Mouse (Mus musculus) CH12.LX (cell line): ENCODE measurements around the gene Zbtb37. TPM values are rescaled to one million over a fixed set of nuclear protein-coding genes. Genes with fewer than 3 reads are reported as not detected.

Source experiments
- DNase-seq: peaks from one replicate; pipeline ENCODE4 v3.0.0-alpha.2; 2013; ENCODE audit errors: extremely low read depth
- H3K27ac ChIP-seq: 2 replicates; pipeline ENCODE4 v1.5.1; 2012; ENCODE audit warnings: low read depth, mild to moderate bottlenecking, control low read depth, moderate library complexity; ENCODE audit not compliant: insufficient read depth
- H3K27me3 ChIP-seq: replicated peaks from 2 replicates; pipeline ENCODE3; 2012; ENCODE audit warnings: inconsistent platforms
- H3K36me3 ChIP-seq, 2 experiments: replicated peaks in 1 of 2; 2 replicates each; pipeline versions ENCODE3 to v1.6.1; 2012; ENCODE audit warnings: inconsistent platforms in 1 of 2, low read length in 1 of 2, mild to moderate bottlenecking in 1 of 2, mixed read lengths in 1 of 2, moderate library complexity in 1 of 2; ENCODE audit not compliant: control insufficient read depth in 1 of 2, insufficient read depth in 1 of 2
- H3K4me1 ChIP-seq, 2 experiments: 2 replicates each; pipeline ENCODE4 v1.6.1; 2012; ENCODE audit warnings: inconsistent platforms in 1 of 2, moderate library complexity in 1 of 2; ENCODE audit not compliant: insufficient read depth in 2 of 2, control insufficient read depth in 1 of 2
- H3K4me2 ChIP-seq: 2 replicates; pipeline ENCODE4 v1.6.1; 2012; ENCODE audit warnings: low read depth, mild to moderate bottlenecking, control low read depth; ENCODE audit not compliant: poor library complexity, insufficient read depth, severe bottlenecking
- H3K4me3 ChIP-seq, 3 experiments: fragments of 150-350 bp in 1 of 3; sonication (generic) in 1 of 3; replicated peaks in 1 of 3; 2 replicates each; pipeline versions ENCODE3 to v1.5.1; 2011 to 2012; ENCODE audit warnings: low read depth in 2 of 3, low read length in 2 of 3, mild to moderate bottlenecking in 2 of 3, moderate library complexity in 2 of 3, control low read depth in 1 of 3, improper control_type of control experiment in 1 of 3, inconsistent platforms in 1 of 3, mixed read lengths in 1 of 3; ENCODE audit not compliant: poor library complexity in 1 of 3
- H3K79me2 ChIP-seq: replicated peaks from 2 replicates; pipeline ENCODE4 v1.6.1; 2012; ENCODE audit warnings: mild to moderate bottlenecking, moderate library complexity; ENCODE audit not compliant: control insufficient read depth, poor library complexity, insufficient read depth, severe bottlenecking; ENCODE audit errors: extremely low read depth
- H3K9ac ChIP-seq: 2 replicates; pipeline ENCODE4 v1.6.1; 2012; ENCODE audit warnings: low read depth, mild to moderate bottlenecking, control low read depth, moderate library complexity; ENCODE audit not compliant: insufficient read depth
- H3K9me3 ChIP-seq: replicated peaks from 2 replicates; pipeline ENCODE3; 2012; ENCODE audit warnings: low read length, inconsistent platforms, mixed read lengths
- CHD2 ChIP-seq: IDR thresholded peaks from 2 replicates; pipeline ENCODE4 v1.6.1; 2011; ENCODE audit warnings: low read length, improper control_type of control experiment
- CTCF ChIP-seq, 2 experiments: IDR thresholded peaks in 1 of 2; conservative IDR thresholded peaks in 1 of 2; 2 replicates each; pipeline ENCODE4 v1.5.1; 2011 to 2012; ENCODE audit warnings: low read depth in 2 of 2, low read length in 2 of 2, improper control_type of control experiment in 1 of 2, inconsistent platforms in 1 of 2, mild to moderate bottlenecking in 1 of 2, moderate library complexity in 1 of 2
- E2F4 ChIP-seq: IDR thresholded peaks from 2 replicates; pipeline ENCODE4 v1.6.1; 2011; ENCODE audit warnings: low read depth, low read length, improper control_type of control experiment; ENCODE audit not compliant: insufficient replicate concordance
- HCFC1 ChIP-seq: IDR thresholded peaks from 2 replicates; pipeline ENCODE4 v1.6.1; 2012; ENCODE audit warnings: low read depth, mild to moderate bottlenecking, inconsistent platforms, low read length, improper control_type of control experiment
- MYC ChIP-seq: IDR thresholded peaks from 2 replicates; pipeline ENCODE4 v1.6.1; 2011; ENCODE audit warnings: low read depth, mild to moderate bottlenecking, improper control_type of control experiment, low read length
- NELFE ChIP-seq: IDR thresholded peaks from 2 replicates; pipeline ENCODE4 v1.6.1; 2011; ENCODE audit warnings: low read depth, low read length, improper control_type of control experiment
- POLR2AphosphoS2 ChIP-seq: IDR thresholded peaks from 2 replicates; pipeline ENCODE4 v1.6.1; 2011; ENCODE audit warnings: low read depth, low read length, improper control_type of control experiment
- ZKSCAN1 ChIP-seq: IDR thresholded peaks from 2 replicates; pipeline ENCODE4 v1.6.1; 2012; ENCODE audit warnings: low read depth, inconsistent platforms, low read length, improper control_type of control experiment, borderline replicate concordance
- ZNF384 ChIP-seq: IDR thresholded peaks from 2 replicates; pipeline ENCODE4 v1.6.1; 2012; ENCODE audit warnings: low read depth, low read length, improper control_type of control experiment, inconsistent platforms
- dilution Hi-C: fragments of 300-500 bp; cut with MboI; formaldehyde crosslinking; loops from 2 replicates; pipeline ENCODE4 v1.14.3; 2020; ENCODE audit warnings: low sequenced_read_pairs; ENCODE audit not compliant: extremely low pct_unique_long_range_greater_than_20kb, extremely low pct_ligation_motif_present
- in situ Hi-C: fragments of 300-500 bp; cut with MboI; formaldehyde crosslinking; loops from 3 replicates; pipeline ENCODE4 v1.14.3; 2019; ENCODE audit warnings: low sequenced_read_pairs, low pct_ligation_motif_present, low pct_unique_long_range_greater_than_20kb, mixed read lengths
- polyA plus RNA-seq: library from polyadenylated mRNA; unstranded; fragments of >175 nt; gene quantifications from 2 replicates; pipeline ENCODE4 v1.2.1, GENCODE M21; 2012; ENCODE audit warnings: low read depth; ENCODE audit not compliant: insufficient read length
- total RNA-seq, 2 experiments: library from RNA; depleted of rRNA; stranded (reverse); fragments of 300-350 nt in 1 of 2; fragments of >200 nt in 1 of 2; gene quantifications; 2 replicates each; pipeline ENCODE4 v1.2.3; 2012 to 2014

Zbtb37 gene
- total and polyA plus RNA-seq, 3 experiments = 4.5 to 4.8 (median 4.7) TPM

DNA sequence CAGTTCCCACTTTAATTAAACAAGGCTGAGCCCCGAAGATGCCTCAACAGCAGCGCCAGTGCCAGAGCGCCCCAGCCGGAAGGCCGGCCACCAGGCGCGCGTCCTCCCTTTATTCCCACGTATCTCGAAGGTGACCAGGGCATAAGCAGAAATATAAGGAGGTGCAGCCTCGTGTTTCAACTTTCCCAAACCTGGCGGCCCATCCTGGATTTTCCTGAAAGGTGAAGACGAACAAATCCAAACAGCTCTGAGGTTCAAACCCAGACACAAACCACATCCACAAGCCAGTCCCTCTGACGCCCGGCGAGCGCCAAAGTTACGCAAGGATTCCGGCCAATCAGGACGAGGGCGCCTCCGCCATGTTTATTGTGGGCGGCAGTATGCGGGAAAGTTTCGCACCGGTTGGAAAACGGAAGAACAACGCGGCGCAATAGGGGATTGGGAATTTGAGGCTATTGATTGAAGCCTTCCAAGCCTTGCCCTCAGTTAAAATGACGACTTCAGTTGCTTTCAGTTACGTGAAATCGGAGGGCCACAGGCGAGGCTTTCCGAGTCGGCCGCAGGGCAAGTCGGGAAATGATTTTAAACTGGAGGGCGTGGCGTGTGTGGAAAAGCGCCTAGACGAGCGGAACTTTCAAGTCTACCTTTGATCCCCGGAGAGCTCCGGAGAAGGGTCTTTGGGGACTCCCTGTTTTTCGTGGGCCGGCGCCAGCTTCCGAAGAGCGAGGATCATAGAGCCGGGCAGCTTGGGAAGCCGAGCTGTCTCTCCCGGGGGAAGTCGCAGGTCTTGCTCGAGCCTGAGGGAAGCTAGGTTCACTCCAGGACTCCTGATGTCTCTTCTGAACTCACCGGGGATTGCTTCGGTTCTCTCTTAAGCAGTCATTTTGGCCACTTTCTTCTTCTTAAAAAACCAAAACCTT is 36.0 kb upstream of the Zbtb37 start, which contains the start of the genes Dars2 and Cenpl (continued):
- TF ChIP-seq E2F4 (peak; percentile 79; the same call in 1 of the 2 replicates), CTCF (conservative IDR thresholded peaks at IDR 0.05 in 1 of 2, IDR thresholded peaks at IDR 0.05 in 1 of 2; ENCODE audit: low read depth in 2 of 2, low read length in 2 of 2) (no peak; a peak in 1 of 4 replicates)

DNA sequence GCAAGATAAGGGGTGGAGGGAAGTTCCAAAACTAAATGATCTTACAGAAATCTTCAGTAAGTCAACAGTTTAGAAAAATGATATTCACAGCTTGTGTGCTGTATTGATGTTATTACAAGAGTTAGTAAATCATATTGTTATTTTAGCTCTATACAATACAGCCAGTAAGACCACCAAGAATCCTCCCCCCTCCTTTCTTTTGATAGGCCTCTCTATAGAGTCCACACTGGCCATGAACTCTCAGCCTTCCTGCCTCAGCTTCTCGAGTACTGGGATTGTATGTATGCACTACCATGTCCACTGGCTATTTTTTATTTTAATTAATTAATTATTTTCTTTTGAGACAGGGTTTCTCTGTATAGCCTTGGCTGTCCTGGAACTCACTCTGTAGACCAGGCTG is 28.7 kb upstream of the Zbtb37 start:
- no peak for TF ChIP-seq CHD2
- no peak for TF ChIP-seq ZNF384
- no peak for TF ChIP-seq POLR2AphosphoS2
- no peak for TF ChIP-seq NELFE
- TF ChIP-seq MYC = no peak

DNA sequence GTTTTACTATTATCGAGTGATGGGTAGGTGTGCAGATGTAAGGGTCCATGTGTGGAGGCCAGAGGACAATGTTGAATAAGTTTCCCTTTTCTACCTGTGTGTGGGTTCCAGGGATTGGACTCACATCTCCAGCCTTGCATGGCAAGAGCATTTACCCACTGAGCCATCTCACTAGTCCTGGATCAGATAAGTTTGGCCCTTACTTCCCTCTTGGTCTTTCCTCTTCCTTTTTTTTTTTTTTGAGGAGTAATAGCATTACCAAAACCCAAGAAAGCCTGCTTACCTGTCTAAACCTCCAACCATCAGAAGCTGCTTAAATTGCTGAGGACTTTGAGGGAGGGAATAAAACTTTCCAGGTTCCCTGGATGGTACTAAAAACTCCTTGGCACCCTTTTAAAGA is 22.5 kb upstream of the Zbtb37 start:
- DNase-seq = no peak
- Histone ChIP-seq H3K27ac (no peak overlapping the region), H3K4me2 (no peak overlapping the region), H3K36me3 (peaks cover 51 to 82% of the 10 kb centered on the region in 2 experiments), H3K79me2 (no peaks in the 10 kb centered on the region), H3K27me3 (no peaks in the 10 kb centered on the region), H3K4me3 (no peak overlapping the region), H3K9ac (no peak overlapping the region), H3K4me1 (no peaks in the 10 kb centered on the region), H3K9me3 (no peaks in the 10 kb centered on the region)
- dilution Hi-C loops = no loop called here
- TF ChIP-seq NELFE (no peak), CHD2 (no peak), ZKSCAN1 (no peak), E2F4 (no peak), MYC (no peak), HCFC1 (no peak)
- in situ Hi-C loops = loop anchor here (25.0 kb wide), 1 partner anchor 680 kb away; no protein-coding TSS in a partner anchor

More for the DNA sequence above, 28.7 kb upstream of the Zbtb37 start:
- dilution Hi-C loops (no loop called here), in situ Hi-C loops (loop anchor here (25.0 kb wide), 1 partner anchor 674 kb away; no protein-coding TSS in a partner anchor)
- Histone ChIP-seq H3K36me3 (peaks cover 33 to 77% of the 10 kb centered on the region in 2 experiments), H3K27me3 (no peaks in the 10 kb centered on the region), H3K4me2 (no peak overlapping the region), H3K9ac (no peak overlapping the region), H3K79me2 (no peaks in the 10 kb centered on the region), H3K4me1 (no peaks in the 10 kb centered on the region), H3K9me3 (no peaks in the 10 kb centered on the region), H3K27ac (no peak overlapping the region), H3K4me3 (no peak overlapping the region)
- no peak for DNase-seq
